Mouse (Mus musculus) heart, embryonic 12.5 days (tissue): ENCODE measurements around the gene Gm10271. TPM values are rescaled to one million over a fixed set of nuclear protein-coding genes. Genes with fewer than 3 reads are reported as not detected.
A peak's percentile ranks its signal among the peaks of the same experiment; 100 is the strongest.

Experiments
- ATAC-seq: fragments of 200-750 bp; cut with Nextera tagmentation; 2 replicates; pipeline ENCODE4 v1.8.0; 2017; ENCODE audit warnings: moderate TSS enrichment, moderate library complexity; ENCODE audit not compliant: insufficient number of reproducible peaks, low FRiP score
- H3K27ac ChIP-seq: fragments of 300-500 bp; sonication (generic); 2 replicates; pipeline ENCODE4 v1.5.1; 2016; ENCODE audit warnings: mild to moderate bottlenecking, moderate library complexity; ENCODE audit not compliant: poor library complexity, severe bottlenecking
- H3K27me3 ChIP-seq: fragments of 300-500 bp; sonication (generic); replicated peaks from 2 replicates; pipeline ENCODE4 v1.6.1; 2016; ENCODE audit warnings: mild to moderate bottlenecking, moderate library complexity
- H3K36me3 ChIP-seq: fragments of 300-500 bp; sonication (generic); 2 replicates; pipeline ENCODE4 v1.6.1; 2016; ENCODE audit warnings: mild to moderate bottlenecking, moderate library complexity
- H3K4me1 ChIP-seq: fragments of 300-500 bp; sonication (generic); replicated peaks from 2 replicates; pipeline ENCODE4 v1.6.1; 2016; ENCODE audit warnings: mild to moderate bottlenecking
- H3K4me2 ChIP-seq: fragments of 300-500 bp; sonication (generic); 2 replicates; pipeline ENCODE4 v1.6.1; 2016; ENCODE audit warnings: mild to moderate bottlenecking, moderate library complexity
- H3K4me3 ChIP-seq: fragments of 300-500 bp; sonication (generic); 2 replicates; pipeline ENCODE4 v1.5.1; 2016; ENCODE audit warnings: mild to moderate bottlenecking
- H3K9ac ChIP-seq: fragments of 300-500 bp; sonication (generic); 2 replicates; pipeline ENCODE4 v1.6.1; 2016; ENCODE audit warnings: mild to moderate bottlenecking, moderate library complexity
- H3K9me3 ChIP-seq: fragments of 300-500 bp; sonication (generic); replicated peaks from 2 replicates; pipeline ENCODE4 v1.6.1; 2016; ENCODE audit warnings: mild to moderate bottlenecking, moderate library complexity
- WGBS: fragments of 180-500 bp; shearing (Covaris S2); methylation state at CpG from one replicate; pipeline ENCODE4 v1.1.7; 2016; 5-methylcytosine and 5-hydroxymethylcytosine counted together
- polyA plus RNA-seq: library from polyadenylated mRNA; unstranded; fragments of >200 nt; fragmentation: Nextera tagmentation; extraction: Ambion mirVana; gene quantifications from 2 replicates; pipeline ENCODE4 v1.2.1, GENCODE M21; 2016

Gm10271 gene
- polyA plus RNA-seq, 1 experiment from 2014 or later, result not detected

DNA sequence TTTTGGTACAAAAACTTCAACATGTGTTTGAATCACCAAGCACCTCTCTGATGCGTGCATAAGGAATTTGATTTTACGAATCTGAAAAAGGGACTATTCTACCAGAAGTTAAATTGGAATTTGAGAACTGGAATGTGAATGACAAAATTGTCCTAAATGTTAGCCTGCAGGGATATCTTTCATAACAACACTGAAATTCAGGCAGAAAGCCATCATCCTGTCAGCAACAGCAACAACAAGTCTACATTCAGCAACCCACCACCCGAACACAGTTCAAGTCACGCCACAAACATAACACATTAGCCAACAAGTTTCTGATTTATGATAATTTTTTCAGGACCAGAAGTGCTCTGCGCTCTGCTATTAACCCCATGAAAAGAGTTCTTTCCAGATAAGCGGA is 17.2 kb downstream of the Gm10271 start:
- no peaks in the 10 kb centered on the region for H3K4me1 ChIP-seq
- H3K27me3 ChIP-seq, result no peaks in the 10 kb centered on the region
- no peak overlapping the region for H3K4me2 ChIP-seq
- 84% methylated on average over 6 of the region's 6 CpGs for WGBS
- no peak overlapping the region for H3K9ac ChIP-seq
- H3K36me3 ChIP-seq, result 0 out of 2 replicates have a peak, but pooled peaks cover 2% of the 10 kb centered on the region
- 0 out of 2 replicates have a peak, but pooled peaks cover 4% of the 10 kb centered on the region for H3K9me3 ChIP-seq
- H3K4me3 ChIP-seq, result no peak overlapping the region
- ATAC-seq, result no peak
- no peak overlapping the region for H3K27ac ChIP-seq

DNA sequence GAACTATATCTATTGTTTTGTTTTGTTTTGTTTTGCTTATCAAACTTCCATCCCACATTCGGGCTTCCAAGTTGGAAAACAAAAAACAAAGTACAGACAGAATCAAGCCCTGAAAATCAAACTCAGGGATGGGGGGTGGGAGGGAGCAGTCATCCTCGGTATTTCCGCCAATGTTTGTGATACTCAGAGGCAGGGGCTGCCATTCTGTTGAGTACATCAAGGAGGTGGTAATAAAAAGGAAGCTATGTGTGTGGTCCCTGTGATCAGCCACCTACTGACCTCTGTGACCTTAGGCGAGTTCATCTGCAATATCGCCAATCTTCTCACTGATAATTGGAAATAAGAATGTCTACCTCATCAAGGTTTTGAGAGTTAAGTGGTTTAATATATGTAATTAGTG is 21.5 kb downstream of the Gm10271 start:
- Histone ChIP-seq H3K4me2 (peak overlapping the region; percentile 73), H3K27ac (no peak overlapping the region), H3K36me3 (no peaks in the 10 kb centered on the region), H3K4me3 (peak overlapping the region; percentile 85), H3K4me1 (peaks cover 17% of the 10 kb centered on the region), H3K9ac (peak overlapping the region; percentile 55; the same call in 1 of the 2 replicates), H3K27me3 (no peaks in the 10 kb centered on the region), H3K9me3 (0 out of 2 replicates have a peak, but pooled peaks cover 4% of the 10 kb centered on the region)
- 26% methylated on average over 5 of the region's 5 CpGs for WGBS
- no peak for ATAC-seq

DNA sequence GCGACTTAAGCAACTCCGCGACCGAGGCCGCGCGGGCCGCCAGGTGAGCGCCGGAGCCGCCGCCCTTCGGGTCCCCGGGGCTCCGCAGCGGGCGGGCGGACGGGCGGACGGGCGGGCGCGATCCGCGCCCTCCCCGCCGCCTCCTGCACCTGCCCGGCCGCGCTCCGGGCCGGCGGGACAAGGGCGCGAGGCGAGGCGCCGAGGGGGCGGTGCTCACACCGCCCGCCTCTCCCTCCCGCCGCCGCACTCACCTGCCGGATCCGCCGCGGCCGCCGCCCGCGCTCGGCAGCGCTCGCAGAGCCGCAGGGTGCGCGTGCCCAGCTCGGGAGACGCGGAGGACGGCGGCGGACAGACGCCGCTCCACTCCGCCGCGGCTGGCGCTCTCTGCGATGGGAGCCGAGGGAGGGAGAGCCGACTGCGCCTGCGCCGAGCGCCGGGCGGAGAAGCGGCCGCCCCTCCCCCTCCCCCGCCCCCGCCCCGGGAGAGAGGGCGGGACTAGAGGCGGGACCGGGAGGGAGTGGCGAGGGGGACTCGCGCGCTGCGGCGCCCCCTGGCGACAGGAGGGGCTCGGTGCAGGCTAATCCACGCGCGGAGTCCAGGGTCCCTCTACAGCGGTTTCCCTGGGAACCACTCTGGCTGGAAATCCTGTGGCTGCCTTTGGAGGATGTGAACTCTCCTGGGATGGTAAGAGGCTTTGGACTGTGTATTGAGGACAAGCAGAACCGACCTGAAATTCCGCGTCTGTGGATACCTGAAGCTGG is 22.2 kb downstream of the Gm10271 start, which contains the start of gene Rab3ip:
Gene Rab3ip, minus strand, starts transcription at position 761 of the 761 bp plus-strand sequence.
- H3K4me2 ChIP-seq, result peak within 1 kb of the TSS; percentile 73
- no peaks in the 10 kb centered on the region for H3K36me3 ChIP-seq
- peak within 1 kb of the TSS; percentile 94 for H3K9ac ChIP-seq
- WGBS, result 6% methylated on average over 81 of the region's 103 CpGs
- ATAC-seq, result peak; percentile 93
- 0 out of 2 replicates have a peak, but pooled peaks cover under 1% of the 10 kb centered on the region for H3K9me3 ChIP-seq
- peak within 1 kb of the TSS; percentile 85 for H3K4me3 ChIP-seq
- H3K27me3 ChIP-seq, result no peaks in the 10 kb centered on the region
- H3K27ac ChIP-seq, result peak within 1 kb of the TSS; percentile 87
- H3K4me1 ChIP-seq, result peaks cover 24% of the 10 kb centered on the region

DNA sequence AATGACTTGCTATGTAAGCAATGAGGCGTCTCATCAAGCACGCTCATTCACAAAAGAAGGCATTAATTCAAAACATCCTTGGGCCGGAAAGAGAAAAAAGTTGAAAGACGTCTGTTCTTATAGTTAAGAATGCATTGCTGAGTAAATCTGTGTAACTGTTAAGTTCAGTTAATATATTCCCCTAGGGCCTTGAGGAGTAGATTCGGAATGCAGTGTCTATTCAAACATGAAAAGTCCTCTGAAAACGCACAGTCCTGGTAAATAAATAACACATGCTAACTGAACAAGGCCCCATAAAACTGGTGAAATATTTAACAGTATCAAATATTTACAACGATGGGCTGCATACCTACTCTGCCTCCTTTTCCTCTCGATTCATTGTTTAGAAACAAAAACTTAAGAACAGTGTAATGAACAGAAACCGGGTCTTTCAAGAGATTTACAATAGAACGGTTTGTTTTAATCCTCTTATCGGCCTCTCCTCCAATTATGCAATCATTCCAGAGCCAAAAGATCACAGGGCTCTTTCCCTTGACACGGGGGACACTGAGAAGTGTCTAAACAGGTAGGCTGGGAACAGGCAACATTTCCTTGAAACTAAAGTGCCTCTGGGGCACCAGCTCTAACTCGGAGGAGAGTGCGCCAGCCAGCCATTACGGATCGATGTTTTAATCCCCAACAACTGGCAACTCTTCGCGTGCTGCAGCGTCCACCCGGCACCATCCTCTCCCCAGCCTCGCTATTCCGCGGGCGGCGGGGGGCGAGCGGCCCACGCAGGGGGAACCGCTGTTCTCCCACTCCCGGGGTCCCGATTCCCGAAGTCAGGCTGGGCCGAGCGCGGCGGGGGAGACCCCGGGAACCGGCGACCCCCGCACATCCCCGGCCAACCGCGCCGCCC is 23.0 kb downstream of the Gm10271 start:
- H3K9ac ChIP-seq, result peak overlapping the region; percentile 94
- H3K4me3 ChIP-seq, result peak overlapping the region; percentile 85
- 4% methylated on average over 41 of the region's 44 CpGs for WGBS
- H3K27ac ChIP-seq, result peak overlapping the region; percentile 87
- H3K9me3 ChIP-seq, result no peaks in the 10 kb centered on the region
- peak overlapping the region; percentile 73 for H3K4me2 ChIP-seq
- H3K4me1 ChIP-seq, result peaks cover 28% of the 10 kb centered on the region
- H3K27me3 ChIP-seq, result no peaks in the 10 kb centered on the region
- ATAC-seq, result 0 out of 2 replicates have a peak, but pooled peaks have one; percentile 1
- no peaks in the 10 kb centered on the region for H3K36me3 ChIP-seq

DNA sequence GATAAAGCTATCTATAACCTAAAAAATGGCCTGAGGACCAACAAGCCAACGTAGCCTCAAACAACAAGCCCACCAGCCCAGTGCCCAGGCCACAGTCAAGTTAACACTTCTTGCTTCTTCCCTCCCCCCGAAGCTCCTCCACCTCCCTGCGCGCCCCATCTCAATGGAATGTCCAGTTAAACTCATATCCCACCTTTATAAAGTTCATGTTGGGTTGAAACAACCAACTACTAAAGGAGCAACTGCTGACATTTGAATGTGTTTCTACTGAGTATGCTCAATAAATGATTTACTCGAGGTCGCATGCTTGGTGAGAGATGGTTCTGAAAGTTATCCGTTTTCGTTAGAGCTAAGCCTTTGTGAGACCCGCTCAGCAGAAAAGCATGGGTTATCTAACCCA is 24.0 kb downstream of the Gm10271 start:
- Histone ChIP-seq H3K4me1 (peaks cover 28% of the 10 kb centered on the region), H3K9ac (no peak overlapping the region), H3K4me3 (peak overlapping the region; percentile 85), H3K27ac (no peak overlapping the region), H3K9me3 (no peaks in the 10 kb centered on the region), H3K4me2 (peak overlapping the region; percentile 73), H3K36me3 (no peaks in the 10 kb centered on the region), H3K27me3 (no peaks in the 10 kb centered on the region)
- 76% methylated on average over 9 of the region's 9 CpGs for WGBS
- ATAC-seq, result no peak

DNA sequence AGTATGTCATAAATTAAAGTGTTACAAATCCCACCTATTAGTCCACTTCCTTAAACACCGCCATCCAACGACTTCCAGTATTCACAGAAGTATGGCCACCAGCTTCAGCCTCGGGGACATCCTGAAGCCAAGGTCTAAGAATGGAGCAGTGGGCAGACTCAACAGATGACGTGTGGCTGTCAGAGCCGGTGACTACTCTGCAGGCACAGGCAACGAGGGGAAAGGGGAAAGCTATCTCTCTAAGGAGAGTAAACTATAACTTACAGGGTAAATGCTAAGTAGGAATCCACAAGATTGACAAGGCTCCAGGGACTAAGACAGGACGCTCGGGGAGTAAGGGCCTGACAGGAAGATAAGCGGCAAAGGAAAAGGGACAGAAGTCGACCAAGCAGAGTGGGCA is 27.5 kb downstream of the Gm10271 start:
- Histone ChIP-seq H3K27ac (peak overlapping the region; percentile 93), H3K9ac (peak overlapping the region; percentile 57; the same call in 1 of the 2 replicates), H3K9me3 (peaks cover 6% of the 10 kb centered on the region; the same call in 1 of the 2 replicates), H3K4me3 (0 out of 2 replicates have a peak overlapping the region, but pooled peaks have one; percentile 16), H3K4me1 (peaks cover 28% of the 10 kb centered on the region), H3K4me2 (peak overlapping the region; percentile 56), H3K36me3 (peaks cover 10% of the 10 kb centered on the region), H3K27me3 (no peaks in the 10 kb centered on the region)
- 34% methylated on average over 10 of the region's 10 CpGs for WGBS
- no peak for ATAC-seq

DNA sequence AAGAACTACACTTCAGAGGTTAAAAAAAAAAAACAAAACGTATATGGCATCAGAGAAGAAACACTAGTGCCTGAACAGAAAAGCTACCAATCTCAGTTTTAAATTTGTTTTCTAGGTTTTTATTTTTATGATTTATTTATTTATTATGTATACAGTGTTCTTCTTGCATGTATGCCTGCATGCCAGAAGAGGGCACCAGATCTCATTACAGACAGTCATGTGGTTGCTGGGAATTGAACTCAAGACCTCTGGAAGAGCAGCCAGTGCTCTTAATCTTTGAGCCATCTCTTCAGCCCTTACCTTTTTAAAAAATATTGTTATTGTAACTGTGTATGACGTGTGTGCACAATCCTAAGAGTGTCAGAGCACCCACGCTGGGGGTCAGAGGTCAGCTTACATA is 28.3 kb downstream of the Gm10271 start:
- no peak for ATAC-seq
- H3K4me2 ChIP-seq, result no peak overlapping the region
- H3K4me1 ChIP-seq, result peaks cover 28% of the 10 kb centered on the region
- H3K4me3 ChIP-seq, result no peak overlapping the region
- WGBS, result 85% methylated on average over 3 of the region's 3 CpGs
- H3K36me3 ChIP-seq, result peaks cover 12% of the 10 kb centered on the region
- H3K27ac ChIP-seq, result no peak overlapping the region
- peaks cover 6% of the 10 kb centered on the region; the same call in 1 of the 2 replicates for H3K9me3 ChIP-seq
- no peak overlapping the region for H3K9ac ChIP-seq
- H3K27me3 ChIP-seq, result no peaks in the 10 kb centered on the region

DNA sequence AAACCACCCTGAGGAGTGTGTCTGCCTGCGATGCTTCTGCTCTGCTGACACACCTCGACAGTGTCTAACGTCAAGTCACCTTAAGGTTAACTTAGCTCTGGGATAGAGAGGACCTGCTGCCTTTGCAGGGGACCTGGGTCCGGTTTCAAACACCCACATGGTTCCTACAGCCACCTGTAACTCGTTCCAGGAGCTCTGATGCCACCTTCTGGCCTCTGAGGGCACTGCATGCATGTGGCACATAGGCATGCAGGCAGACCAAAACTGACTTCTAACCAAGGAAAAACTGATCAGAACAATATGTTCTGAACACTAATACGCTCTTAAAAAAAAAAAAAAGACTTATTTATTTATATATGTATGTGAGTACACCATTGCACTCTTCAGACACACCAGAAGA is 29.4 kb downstream of the Gm10271 start:
- Histone ChIP-seq H3K4me1 (peaks cover 24% of the 10 kb centered on the region), H3K9me3 (peaks cover 6% of the 10 kb centered on the region; the same call in 1 of the 2 replicates), H3K4me3 (no peak overlapping the region), H3K4me2 (no peak overlapping the region), H3K36me3 (peaks cover 23% of the 10 kb centered on the region), H3K27me3 (no peaks in the 10 kb centered on the region), H3K9ac (no peak overlapping the region), H3K27ac (no peak overlapping the region)
- ATAC-seq, result no peak
- 89% methylated on average over 6 of the region's 6 CpGs for WGBS

DNA sequence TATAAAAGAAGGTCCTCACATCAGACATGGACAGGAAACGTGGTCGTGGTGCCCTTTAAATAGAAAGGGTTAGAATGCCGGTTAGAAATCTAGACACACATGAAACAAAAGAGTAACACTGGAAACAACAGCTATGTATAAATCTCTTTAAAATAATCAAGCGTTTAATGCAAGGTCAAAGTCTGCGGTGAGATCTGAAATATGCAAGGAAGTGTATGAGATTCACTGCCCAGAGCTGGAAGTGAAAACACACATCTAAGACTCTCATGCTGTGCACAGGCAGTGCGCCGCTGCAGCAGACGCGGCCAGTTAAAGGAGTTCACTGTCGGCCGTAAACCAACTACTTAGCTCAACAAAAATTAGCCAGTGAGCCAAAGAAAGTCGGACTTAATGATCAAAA is 37.4 kb downstream of the Gm10271 start:
- 86% methylated on average over 12 of the region's 12 CpGs for WGBS
- ATAC-seq, result no peak
- Histone ChIP-seq H3K4me2 (no peak overlapping the region), H3K27ac (no peak overlapping the region), H3K9ac (no peak overlapping the region), H3K36me3 (peaks cover 61% of the 10 kb centered on the region), H3K4me1 (peaks cover 11% of the 10 kb centered on the region; the same call in 1 of the 2 replicates), H3K4me3 (no peak overlapping the region), H3K27me3 (no peaks in the 10 kb centered on the region), H3K9me3 (no peaks in the 10 kb centered on the region)

DNA sequence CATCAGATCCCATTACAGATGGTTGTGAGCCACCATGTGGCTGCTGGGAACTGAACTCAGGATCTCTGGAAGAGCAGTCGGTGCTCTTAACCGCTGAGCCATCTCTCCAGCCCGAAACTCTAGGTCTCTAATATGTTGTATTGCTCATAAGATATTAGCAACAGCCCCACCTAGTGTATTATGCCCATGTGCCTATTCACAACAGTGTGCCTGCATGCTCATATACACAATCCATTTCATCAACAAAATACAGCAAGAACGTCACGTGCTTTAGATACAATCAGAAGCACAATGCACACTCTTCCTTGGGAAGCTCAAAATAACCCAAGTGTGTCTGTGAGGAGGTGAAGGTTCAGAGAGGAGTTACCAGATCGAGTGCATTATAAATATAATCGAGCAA is 38.6 kb downstream of the Gm10271 start:
- Histone ChIP-seq H3K27me3 (no peaks in the 10 kb centered on the region), H3K36me3 (peaks cover 57% of the 10 kb centered on the region), H3K4me2 (no peak overlapping the region), H3K4me1 (peaks cover 11% of the 10 kb centered on the region; the same call in 1 of the 2 replicates), H3K4me3 (no peak overlapping the region), H3K9me3 (no peaks in the 10 kb centered on the region), H3K27ac (no peak overlapping the region), H3K9ac (no peak overlapping the region)
- no peak for ATAC-seq
- WGBS, result 91% methylated on average over 7 of the region's 7 CpGs

DNA sequence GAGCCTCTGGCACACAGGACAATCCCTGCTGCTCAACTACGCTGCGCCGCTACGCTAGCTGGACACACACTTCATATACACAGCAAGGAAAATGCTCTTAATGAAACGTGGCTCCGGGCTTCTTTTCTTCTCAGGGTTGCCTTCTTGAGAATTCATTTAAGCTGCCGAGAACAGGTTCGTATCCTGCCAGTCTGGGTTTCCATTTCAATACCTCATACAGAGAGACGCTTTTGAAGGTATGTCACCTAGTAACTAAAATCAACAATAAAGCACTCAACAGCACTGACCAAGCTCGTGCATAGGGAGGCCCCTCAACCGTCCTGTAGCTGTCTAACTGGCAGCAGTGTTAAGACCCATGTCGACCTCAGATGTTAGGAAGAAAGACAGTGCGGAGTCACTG is 40.0 kb downstream of the Gm10271 start:
- Histone ChIP-seq H3K4me2 (no peak overlapping the region), H3K9me3 (no peaks in the 10 kb centered on the region), H3K4me1 (peaks cover 11% of the 10 kb centered on the region; the same call in 1 of the 2 replicates), H3K27ac (no peak overlapping the region), H3K27me3 (no peaks in the 10 kb centered on the region), H3K4me3 (no peak overlapping the region), H3K36me3 (peaks cover 52% of the 10 kb centered on the region), H3K9ac (no peak overlapping the region)
- 87% methylated on average over 13 of the region's 13 CpGs for WGBS
- ATAC-seq, result no peak
